Mouse (Mus musculus) heart, postnatal 25 days (tissue): Measurements from ENCODE around the gene Ankrd27. TPM values are rescaled to one million over a fixed set of nuclear protein-coding genes. Genes with fewer than 3 reads are reported as not detected.
"Not testable (repeated sequence)": the region's sequence is repeated elsewhere in the genome, so short reads cannot be mapped to it uniquely, and the experiment has no call there.

Experiments used
- DNase-seq: peaks from one replicate; pipeline ENCODE4 v3.0.0; 2022; ENCODE audit warnings: low spot score
- intact Hi-C: fragments of 180-260 bp; cut with DNase I; formaldehyde crosslinking; loops from one replicate; pipeline ENCODE4 v1.15.1; 2025
- total RNA-seq, 2 experiments: library from RNA; stranded (reverse); gene quantifications; 2 replicates each; pipeline ENCODE4 v1.2.3; 2021

Ankrd27 gene
- total RNA-seq: 10 to 100 TPM; 12.3 to 12.6 TPM

GRCm38 (mm10) chr7:35586055-35586905 lies at the start of gene Ankrd27:
TSS of gene Ankrd27 (plus strand) at chr7:35586244.
- DNase-seq: peak; percentile 93
- intact Hi-C loops: loop anchor here (2.0 to 10.0 kb wide), 3 partner anchors 29 to 251 kb away; partner anchors contain the start of genes Nudt19, Pdcd5 and Rhpn2

- DNase-seq: no peak
- intact Hi-C loops: no loop called here
Observed at GRCm38 (mm10) chr7:35537562-35537961, 48.5 kb upstream of the Ankrd27 start, which contains the start of gene Tdrd12. TSS of gene Tdrd12 (minus strand) at chr7:35537745.

- intact Hi-C loops: loop anchor here (1.0 to 5.0 kb wide), 2 partner anchors 26 to 91 kb away; no protein-coding TSS in a partner anchor
Observed at GRCm38 (mm10) chr7:35545881-35546280, 40.2 kb upstream of the Ankrd27 start.

GRCm38 (mm10) chr7:35553751-35554604 lies 32.1 kb upstream of the Ankrd27 start:
- DNase-seq: no peak
- intact Hi-C loops: loop anchor here (10.0 kb wide), 1 partner anchor 201 kb away; the partner anchor contains the start of gene Dpy19l3

More at GRCm38 (mm10) chr7:35545881-35546280, 40.2 kb upstream of the Ankrd27 start:
- peak; percentile 4 for DNase-seq

- DNase-seq: no peak
Observed at GRCm38 (mm10) chr7:35554605-35555175, 31.4 kb upstream of the Ankrd27 start.

GRCm38 (mm10) chr7:35555224-35556204 lies 30.5 kb upstream of the Ankrd27 start:
- intact Hi-C loops: loop anchor here (2.0 to 10.0 kb wide), 3 partner anchors 31 to 199 kb away; partner anchors contain the start of genes Ankrd27, Dpy19l3 and Pdcd5
- peak; percentile 77 for DNase-seq

More at GRCm38 (mm10) chr7:35554605-35555175, 31.4 kb upstream of the Ankrd27 start:
- intact Hi-C loops: loop anchor here (5.0 to 10.0 kb wide), 2 partner anchors 93 to 200 kb away; partner anchors contain the start of genes Dpy19l3 and Pdcd5

- DNase-seq: no peak
- intact Hi-C loops: loop anchor here (2.0 to 10.0 kb wide), 3 partner anchors 31 to 199 kb away; partner anchors contain the start of genes Ankrd27, Dpy19l3 and Pdcd5
Observed at GRCm38 (mm10) chr7:35556205-35556603, 29.8 kb upstream of the Ankrd27 start, which contains the start of gene Nudt19. TSS of gene Nudt19 (minus strand) at chr7:35556304.

GRCm38 (mm10) chr7:35556905-35557304 lies 29.1 kb upstream of the Ankrd27 start:
- intact Hi-C loops: loop anchor here (2.0 to 10.0 kb wide), 3 partner anchors 30 to 198 kb away; partner anchors contain the start of genes Ankrd27, Dpy19l3 and Pdcd5
- DNase-seq: no peak

- DNase-seq: no peak
- intact Hi-C loops: loop anchor here (2.0 to 10.0 kb wide), 3 partner anchors 29 to 197 kb away; partner anchors contain the start of genes Ankrd27, Dpy19l3 and Pdcd5
Observed at GRCm38 (mm10) chr7:35557577-35557976, 28.5 kb upstream of the Ankrd27 start.

- intact Hi-C loops: loop anchor here (5.0 to 10.0 kb wide), 2 partner anchors 89 to 196 kb away; partner anchors contain the start of genes Dpy19l3 and Pdcd5
- no peak for DNase-seq
Observed at GRCm38 (mm10) chr7:35558681-35559080, 27.4 kb upstream of the Ankrd27 start.

- intact Hi-C loops: loop anchor here (5.0 to 10.0 kb wide), 2 partner anchors 87 to 195 kb away; partner anchors contain the start of genes Dpy19l3 and Pdcd5
- no peak for DNase-seq
Observed at GRCm38 (mm10) chr7:35559838-35560237, 26.2 kb upstream of the Ankrd27 start.

- intact Hi-C loops: no loop called here
- DNase-seq: no peak
Observed at GRCm38 (mm10) chr7:35563071-35563470, 23.0 kb upstream of the Ankrd27 start.

- intact Hi-C loops: no loop called here
- DNase-seq: no peak
Observed at GRCm38 (mm10) chr7:35564067-35564865, 21.8 kb upstream of the Ankrd27 start.

GRCm38 (mm10) chr7:35564872-35565271 lies 21.2 kb upstream of the Ankrd27 start:
- intact Hi-C loops, DNase-seq: not testable (repeated sequence)

- DNase-seq, intact Hi-C loops: not testable (repeated sequence)
Observed at GRCm38 (mm10) chr7:35565965-35566364, 20.1 kb upstream of the Ankrd27 start.

GRCm38 (mm10) chr7:35569724-35570123 lies 16.3 kb upstream of the Ankrd27 start:
- DNase-seq, intact Hi-C loops: not testable (repeated sequence)

GRCm38 (mm10) chr7:35570883-35571282 lies 15.2 kb upstream of the Ankrd27 start:
- intact Hi-C loops: not testable (repeated sequence)

More at GRCm38 (mm10) chr7:35570883-35571282, 15.2 kb upstream of the Ankrd27 start:
- not testable (repeated sequence) for DNase-seq
